Mouse (Mus musculus) brain, embryonic 14.5 days (tissue): Measurements from ENCODE around the gene Hes1.

Source experiments
- CTCF ChIP-seq: fragments of 200-500 bp; IDR thresholded peaks from 2 replicates; pipeline ENCODE4 v1.5.1; 2012; ENCODE audit warnings: inconsistent platforms, mild to moderate bottlenecking, moderate library complexity, borderline replicate concordance; ENCODE audit not compliant: insufficient read depth, insufficient read length; ENCODE audit errors: extremely low read depth
- POLR2A ChIP-seq: fragments of 200-500 bp; IDR thresholded peaks from 2 replicates; pipeline ENCODE4 v1.6.1; 2012; ENCODE audit warnings: mild to moderate bottlenecking, inconsistent platforms, borderline replicate concordance; ENCODE audit not compliant: poor library complexity, insufficient read depth, insufficient read length, severe bottlenecking; ENCODE audit errors: extremely low read depth

GRCm38 (mm10) chr16:30020124-30020523, 44.1 kb upstream of the Hes1 start:
- TF ChIP-seq CTCF (no peak), POLR2A (no peak)
